Mouse (Mus musculus) right cerebral cortex, postnatal 10 days (tissue): ENCODE data around the gene Gas1.
A peak's percentile ranks its signal among the peaks of the same experiment; 100 is the strongest.

ENCODE experiments used
- DNase-seq, 2 experiments: peaks; one replicate each; pipeline ENCODE4 v3.0.0; 2021; ENCODE audit warnings: low spot score in 2 of 2

Gene Gas1

DNA sequence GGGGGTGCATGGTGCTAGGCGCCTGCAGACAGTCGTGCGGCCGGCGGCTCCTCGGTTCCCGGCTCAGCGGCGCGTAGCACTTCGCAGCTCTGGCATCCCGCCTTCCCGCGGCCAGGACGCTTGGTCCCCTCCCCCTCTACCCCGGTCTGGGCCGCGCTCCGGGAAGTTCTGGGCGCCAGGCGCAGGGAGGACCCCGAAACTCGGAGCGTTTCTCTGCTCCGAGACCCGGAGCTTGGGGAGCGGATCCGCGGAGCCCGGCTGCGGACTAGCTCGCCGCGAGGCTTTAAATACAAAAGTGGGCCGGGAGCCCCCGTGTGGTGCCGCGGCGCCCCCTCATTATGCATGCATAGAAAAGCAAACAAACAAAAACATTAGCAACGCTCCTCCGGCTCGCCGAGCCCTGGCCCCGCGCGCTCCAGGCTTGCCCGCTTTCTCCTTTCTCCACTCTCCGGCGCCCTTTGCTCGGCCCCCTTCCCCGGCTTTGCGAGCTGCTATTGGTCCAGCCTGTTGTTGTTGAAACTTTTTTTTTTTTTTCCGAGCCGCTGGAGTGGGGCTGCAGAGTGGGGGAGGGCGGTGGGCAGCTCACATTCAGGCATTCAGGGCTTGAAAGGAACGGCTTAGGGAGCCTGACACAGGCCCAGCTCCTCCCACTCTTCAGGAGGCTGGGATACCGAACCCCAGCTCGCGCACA lies at the start of gene Gas1:
Gas1 (minus strand) TSS at position 260 of the 691 bp plus-strand sequence.
- DNase-seq: peak; percentile 92 to 93

DNA sequence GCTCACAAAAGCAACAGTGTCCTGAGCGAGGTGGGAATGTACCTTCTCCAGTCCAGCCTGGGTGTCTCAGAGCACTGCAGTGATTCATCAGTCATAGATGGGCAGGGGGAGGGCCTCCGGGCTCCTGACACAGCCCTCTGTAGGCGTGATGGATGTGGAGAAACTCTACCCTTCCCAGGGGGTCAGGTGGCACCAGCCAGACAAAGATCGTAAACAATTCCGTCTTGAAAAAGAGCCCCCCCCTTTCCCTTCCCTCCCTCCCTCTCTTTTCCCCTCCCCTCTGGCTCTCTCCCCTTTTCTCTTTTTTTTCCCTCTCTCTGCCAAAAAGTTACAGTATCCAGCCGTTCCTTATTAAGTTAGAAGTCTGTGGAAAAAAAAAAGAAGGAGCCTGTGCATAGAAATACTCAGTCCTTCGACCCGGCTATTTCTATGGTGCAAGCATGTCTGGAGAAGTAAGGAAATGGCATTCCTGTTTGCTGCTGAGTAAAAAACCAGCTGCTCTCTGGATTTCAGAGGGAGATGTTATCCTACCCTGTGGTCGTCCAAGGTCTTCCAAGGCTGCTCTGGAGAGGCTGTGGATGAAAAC lies 49.2 kb upstream of the Gas1 start:
- DNase-seq: no peak

DNA sequence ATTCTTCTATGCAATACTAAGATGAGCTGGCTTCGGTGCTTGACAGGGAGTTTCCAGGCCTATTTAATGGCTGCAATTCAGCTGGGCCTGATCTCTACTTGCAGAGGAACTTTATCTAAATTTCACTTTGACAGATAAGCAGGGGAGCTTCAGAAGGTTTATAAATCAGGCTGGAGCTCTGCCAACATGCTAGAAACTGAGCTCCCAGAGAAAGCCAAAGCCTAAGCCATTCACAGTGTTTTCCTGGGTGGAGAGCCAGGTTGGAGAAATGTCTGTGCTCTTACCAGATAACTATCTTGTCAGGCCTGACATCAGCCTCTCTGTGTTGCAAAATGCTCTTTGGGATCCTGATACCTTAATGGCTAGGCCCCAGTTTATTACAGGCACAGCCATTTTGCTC lies 48.6 kb upstream of the Gas1 start:
- DNase-seq: no peak

DNA sequence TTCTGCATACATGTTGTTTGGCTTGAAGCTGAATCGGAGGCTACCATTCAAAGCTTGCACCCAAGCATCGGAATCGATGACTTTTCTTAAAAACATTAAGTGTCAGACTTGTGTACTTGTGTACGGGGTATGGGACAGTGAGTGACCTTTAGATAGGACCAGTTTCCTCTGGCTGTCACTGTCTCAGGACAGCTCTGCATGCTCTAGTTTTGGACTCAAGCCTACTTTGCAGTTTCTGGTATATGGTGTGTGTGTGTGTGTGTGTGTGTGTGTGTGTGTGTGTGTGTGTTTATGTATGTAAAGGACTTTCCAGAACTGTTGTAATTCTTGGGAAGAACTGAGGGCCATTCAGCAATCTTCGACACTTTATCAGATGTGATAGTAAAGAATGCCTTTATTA lies 48.1 kb upstream of the Gas1 start:
- no peak for DNase-seq

- DNase-seq: no peak
Measured at GRCm38 (mm10) chr13:60223797-60224196, 46.6 kb upstream of the Gas1 start.

DNA sequence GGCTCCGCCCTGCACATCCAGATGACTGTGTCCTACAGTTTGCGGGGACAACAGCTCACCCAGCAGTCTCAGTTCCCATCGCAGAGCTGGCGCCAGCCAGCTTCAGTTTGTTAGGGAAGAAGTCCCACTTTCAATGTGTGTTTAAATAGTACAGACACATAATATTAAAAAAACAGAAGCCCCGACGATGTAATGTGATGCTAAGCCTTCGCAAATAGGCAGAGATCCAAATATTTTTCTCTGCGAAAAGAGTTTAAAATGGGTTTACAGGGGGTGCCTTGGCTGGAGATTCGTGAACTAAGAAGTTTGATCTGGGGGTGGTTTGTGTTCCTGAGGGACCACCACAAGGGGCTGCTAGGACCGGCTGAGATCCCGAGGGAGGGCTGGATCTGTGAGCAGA lies 45.2 kb upstream of the Gas1 start:
- DNase-seq: no peak

DNA sequence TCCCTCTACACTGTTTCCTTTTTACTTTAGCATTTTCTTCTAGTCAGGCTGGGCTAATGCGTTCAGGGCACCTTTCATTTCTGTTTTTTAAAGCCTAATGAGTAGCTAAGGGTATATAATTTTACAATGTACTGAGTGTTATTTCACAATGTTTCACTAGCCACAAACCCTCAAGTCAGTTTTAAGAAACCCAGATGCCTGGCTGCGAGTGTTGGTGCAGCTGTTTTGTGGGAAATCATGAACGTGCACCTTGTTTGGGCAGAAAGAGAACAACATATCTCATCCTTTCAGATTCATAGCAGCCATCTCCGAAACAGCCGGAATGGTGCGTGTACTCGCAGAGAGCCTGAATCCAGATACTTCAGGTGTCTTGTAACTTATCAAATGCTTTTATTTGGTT lies 36.7 kb upstream of the Gas1 start:
- DNase-seq: no peak

- no peak for DNase-seq
Measured at GRCm38 (mm10) chr13:60207135-60207601, 30.0 kb upstream of the Gas1 start.

- DNase-seq: no peak
Measured at GRCm38 (mm10) chr13:60204746-60205145, 27.6 kb upstream of the Gas1 start.

DNA sequence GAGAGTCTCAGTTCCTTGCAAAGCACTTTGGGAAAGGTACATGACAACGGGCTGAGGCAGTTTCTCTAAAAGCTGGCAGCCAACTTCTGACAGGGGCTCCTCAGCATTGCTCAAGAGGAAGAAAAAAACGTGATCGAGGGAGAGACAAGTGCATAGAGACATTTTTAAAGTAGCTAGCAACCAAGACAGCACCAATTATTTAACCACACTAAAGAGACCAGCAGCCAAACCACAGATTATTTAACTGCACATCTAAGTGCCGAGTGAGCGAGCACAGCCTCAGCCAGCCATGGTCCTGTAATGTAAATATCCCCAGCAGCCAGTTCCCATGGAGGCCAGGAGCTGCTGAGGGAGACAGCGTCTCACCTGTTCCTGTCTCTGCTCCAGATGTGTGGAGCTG lies 16.1 kb upstream of the Gas1 start:
- DNase-seq: no peak

GRCm38 (mm10) chr13:60189923-60190322 lies 12.8 kb upstream of the Gas1 start:
- no peak for DNase-seq

DNA sequence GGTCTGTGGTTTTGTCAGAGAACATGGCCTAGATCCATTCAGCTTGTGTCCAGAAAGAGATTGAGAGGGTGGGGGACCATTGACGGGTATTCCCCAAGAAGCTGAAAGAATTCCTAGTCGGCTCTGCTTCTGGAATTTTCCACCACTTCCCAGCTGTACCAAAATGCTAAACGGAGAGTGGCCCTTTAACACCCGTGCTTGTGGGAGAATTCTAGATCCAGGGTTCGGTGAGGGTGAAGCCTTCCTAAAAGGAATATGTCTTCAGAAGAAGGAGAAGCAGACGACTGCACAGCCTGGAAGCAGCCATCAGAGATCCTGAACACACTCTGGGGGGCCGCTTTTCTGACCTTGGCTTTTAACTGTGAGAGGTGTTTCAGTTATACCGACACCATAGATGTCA lies 11.8 kb upstream of the Gas1 start:
- no peak for DNase-seq

DNA sequence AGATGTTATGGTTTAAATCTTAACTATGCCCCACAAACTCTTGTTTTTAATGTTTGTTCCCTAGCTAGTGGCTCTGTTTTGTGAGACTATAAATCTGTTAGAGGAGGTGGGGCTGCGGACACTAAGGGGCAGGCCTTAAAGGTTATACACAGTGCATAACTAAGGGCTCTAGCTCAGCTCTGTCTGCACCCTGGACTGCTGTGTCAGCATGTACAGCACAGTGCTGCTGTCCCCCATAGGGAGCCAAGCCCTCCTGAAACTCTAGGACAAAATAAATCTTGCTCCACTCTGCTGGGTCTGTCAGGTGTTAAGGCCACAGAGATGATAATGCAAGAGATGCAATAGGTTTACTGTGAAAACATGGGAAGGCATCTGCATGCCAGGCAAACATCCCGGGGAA lies 10.1 kb upstream of the Gas1 start:
- no peak for DNase-seq

DNA sequence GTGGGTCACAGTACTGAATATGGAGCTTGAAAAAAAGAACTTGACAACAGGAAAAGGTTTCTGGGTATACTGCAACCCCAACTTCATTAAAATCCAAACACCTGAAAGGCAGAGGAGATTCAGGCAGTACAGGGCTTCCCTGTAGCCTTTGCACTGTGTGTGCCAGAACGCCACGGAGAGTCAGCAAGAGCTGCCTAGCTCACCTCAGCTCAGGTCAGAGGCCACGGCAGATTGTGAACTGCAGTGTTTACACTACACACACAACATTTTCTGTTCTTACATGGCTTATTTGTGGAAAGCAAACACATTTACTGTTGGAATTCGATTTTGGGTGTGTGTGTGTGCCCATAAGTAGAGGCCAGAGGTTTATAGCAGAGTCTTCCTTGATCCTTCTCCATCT lies 5.2 kb upstream of the Gas1 start:
- no peak for DNase-seq

DNA sequence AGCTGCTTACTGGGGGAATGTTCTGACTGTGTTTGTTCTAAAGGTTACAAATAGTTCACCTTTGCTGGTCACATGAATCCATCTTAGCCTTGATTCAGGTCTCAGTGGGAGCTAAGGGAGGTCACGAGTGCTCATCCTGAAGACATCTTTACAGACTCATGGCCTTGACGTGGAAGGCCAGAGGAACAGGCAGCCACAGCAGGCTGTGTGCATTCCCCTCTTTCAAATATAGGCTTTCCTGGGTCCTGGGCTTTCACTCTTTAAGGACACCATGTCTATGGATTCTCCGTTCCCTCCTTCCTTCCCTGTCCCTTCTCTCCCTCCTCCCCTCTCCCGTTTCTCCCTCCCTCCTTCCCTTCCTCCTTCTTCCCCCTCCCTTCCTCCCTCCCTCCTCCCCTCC lies 2.5 kb upstream of the Gas1 start:
- DNase-seq: no peak

GRCm38 (mm10) chr13:60178416-60178815 lies 1.3 kb upstream of the Gas1 start:
- peak; percentile 94 to 96 for DNase-seq

- DNase-seq: no peak
Measured at GRCm38 (mm10) chr13:60177797-60178110, 589 bp upstream of the Gas1 start.

- no peak for DNase-seq
Measured at GRCm38 (mm10) chr13:60176776-60177105, 424 bp downstream of the Gas1 start.

DNA sequence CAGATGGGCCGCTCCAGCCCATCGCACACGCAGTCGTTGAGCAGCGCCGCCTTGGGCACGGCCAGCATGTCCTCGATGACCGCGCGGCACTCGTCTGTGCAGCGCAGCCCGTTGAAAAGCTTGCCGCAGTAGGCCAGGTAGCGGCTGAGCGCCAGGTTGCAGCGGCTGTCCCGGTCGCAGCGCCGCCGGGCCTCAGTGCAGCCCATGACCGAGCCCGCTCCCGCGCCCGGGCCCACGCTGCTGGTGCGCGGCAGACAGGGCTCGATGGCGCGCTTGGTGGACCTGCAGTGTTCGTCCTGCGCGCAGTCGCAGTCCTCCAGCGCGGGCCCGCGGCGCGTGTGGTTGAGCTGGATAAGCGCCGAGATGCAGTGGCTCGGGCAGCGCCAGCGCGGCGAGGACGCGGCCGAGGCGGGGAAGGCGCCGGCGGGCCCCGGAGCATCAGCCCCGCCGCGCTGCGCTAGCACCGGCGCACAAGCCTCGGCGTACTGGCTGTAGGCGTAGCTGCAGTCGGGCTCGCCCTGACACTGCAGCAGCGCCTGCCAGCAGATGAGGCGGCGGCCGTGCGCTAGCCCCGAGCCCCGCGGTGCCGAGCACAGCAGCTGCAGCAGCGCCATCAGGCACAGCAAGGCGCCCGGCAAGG lies 909 bp downstream of the Gas1 start:
- peak; percentile 85 to 87 for DNase-seq

DNA sequence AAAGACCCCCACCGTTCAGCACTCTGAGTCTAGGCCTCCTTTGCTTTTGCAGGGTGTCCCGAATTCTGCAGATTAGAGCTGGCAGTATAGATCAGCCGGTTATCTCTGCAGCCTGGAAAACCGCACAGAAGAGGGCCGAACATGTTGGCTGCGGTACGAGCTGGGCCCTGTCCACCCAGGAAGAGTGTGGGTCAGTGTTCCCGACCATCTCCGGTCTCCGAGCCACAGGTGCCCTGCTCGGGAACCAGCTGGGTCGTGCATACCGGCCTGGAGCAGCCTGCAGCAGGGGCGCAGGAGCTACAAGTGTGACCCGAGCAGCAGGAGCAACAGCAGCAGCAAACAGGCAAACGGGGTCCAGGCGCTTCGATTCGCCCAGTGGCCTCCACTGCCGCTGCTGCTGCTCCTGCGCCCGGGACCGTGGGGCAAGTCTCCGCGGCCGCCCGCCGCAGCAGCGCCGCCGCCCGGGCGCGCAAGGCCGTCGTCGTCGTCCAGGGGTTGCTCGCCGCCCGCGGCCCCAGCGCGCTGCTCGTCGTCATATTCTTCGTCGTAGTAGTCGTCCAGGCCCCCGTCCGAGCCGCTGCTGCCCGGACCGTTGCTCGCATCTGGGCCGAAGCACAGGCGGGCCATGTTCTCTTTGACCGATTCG lies 1.6 kb downstream of the Gas1 start:
- peak; percentile 53 to 55 for DNase-seq

DNA sequence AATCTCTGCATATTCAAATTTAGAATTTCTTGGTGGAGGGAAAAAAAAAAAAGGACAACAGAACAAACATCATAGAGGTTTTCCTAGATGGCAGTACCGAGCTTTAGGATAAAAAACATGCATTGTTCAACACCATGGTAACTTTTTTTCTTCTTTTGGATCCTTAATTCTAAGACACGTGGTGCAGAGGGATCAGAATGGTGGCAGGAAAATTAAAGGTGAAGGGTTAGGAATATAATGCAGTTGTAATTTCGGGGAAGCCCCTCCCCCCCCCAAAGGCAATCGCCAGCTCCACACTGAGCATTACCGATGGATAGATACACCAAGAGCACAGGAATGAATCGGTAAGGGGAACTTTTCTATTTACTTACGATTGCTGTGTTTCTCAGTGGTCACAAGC lies 2.2 kb downstream of the Gas1 start:
- DNase-seq: no peak

DNA sequence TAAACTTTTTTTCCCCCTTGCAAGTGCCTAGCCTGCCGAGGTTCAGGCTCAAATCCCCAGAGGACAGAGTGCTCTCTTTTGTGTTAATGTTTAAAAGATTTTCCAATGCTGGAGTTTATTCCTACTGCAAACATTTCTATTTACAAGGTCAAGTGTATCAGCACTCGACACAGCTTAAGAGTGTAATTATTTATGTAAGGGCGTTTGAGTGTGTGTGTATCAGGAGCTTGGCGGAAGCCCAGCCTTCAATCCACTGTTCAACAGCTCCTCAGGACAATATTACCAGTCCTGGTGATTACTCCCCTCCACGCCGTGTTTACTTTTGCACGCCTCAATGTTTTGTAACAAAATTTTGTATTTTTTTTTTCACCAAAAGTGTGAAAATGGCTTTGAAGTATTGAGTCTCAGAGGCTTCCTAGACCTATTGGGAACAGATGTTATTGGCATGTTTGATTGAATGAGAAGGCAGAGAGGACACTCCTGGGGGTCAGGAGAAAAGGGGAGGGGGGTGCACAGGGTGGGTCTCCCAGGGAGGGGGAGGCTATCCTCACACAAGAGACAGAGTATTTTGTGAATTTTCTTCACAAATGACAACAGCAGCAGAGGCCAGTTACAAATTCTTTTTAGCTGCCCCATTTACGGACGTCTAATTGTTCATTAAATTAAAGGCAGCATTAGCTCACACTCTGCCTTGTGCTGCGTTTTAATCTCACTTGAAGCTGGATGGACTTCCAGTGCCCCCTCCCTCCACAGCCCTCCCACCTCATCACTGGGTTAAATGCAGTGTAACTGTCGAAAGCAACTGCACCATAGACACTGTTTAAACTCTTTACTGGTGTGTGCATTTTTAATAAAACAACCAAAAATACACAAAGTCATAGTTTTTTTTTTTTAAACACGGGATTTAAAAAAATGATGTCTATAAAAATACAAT lies 3.3 kb downstream of the Gas1 start:
- DNase-seq: no peak
